In the genomic region with DNA sequence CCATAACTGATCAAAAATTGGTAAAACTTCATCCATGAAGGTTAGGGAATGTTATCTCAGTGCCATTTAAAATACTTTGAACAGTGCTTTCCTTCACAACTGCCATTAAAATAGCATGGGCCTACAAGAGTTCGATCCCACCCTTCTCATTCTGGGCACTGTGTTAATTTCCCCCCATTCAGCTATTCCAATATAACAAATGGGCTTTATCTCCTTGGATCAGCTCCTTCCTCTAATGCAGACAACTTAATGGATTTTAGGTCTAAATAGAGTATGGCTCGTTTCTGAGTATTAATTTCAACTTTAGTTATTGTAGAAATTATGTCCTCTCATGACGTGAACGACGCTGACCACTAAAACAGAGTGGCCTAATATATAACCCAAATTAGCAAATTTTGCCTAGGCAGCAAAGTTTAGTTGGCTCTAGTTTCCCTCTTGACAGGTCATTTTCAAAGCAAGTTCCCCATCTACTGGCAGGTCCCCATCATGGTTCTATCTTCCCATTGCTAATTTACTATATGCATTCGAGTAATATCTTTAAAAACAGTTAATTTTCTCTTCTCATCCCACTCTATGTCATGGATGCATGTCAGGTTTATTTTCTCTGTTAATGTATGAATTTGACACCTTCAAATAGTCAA, we compare ENCODE assay signal across 9 mouse cellular contexts.
A peak's percentile ranks its signal among the peaks of the same experiment; 100 is the strongest.
DNase-seq lines count a peak whose midpoint lies in the region; ATAC-seq and TF ChIP-seq lines count a peak whose summit lies in the region.
"Had no signal": no experiment of that assay in that cellular context is flagged by ENCODE, and none has a peak within 500 bp of the region (broad histone marks: within the 10 kb centered on the region; RNA-seq: fewer than 3 reads in every experiment).

No protein-coding gene starts in this region.

- TF ChIP-seq CTCF in liver, postnatal 0 days (IDR thresholded peaks at IDR 0.05; ENCODE audit: low read depth), result peak; percentile 30; the same call in 1 of the 2 replicates

- no peaks in the 10 kb centered on the region for H3K27me3 ChIP-seq in forebrain, embryonic 13.5 days
- H3K27me3 ChIP-seq in forebrain, embryonic 11.5 days (ENCODE audit: control insufficient read depth, insufficient read depth, low read length), result no peaks in the 10 kb centered on the region
- H3K27me3 ChIP-seq in liver, postnatal 0 days (ENCODE audit: insufficient read depth, low read length), result no peaks in the 10 kb centered on the region

- H3K27ac ChIP-seq in forebrain, embryonic 13.5 days, result no peak overlapping the region
- H3K27ac ChIP-seq in forebrain, embryonic 11.5 days (ENCODE audit: low read depth, low read length), result no peak overlapping the region
- no peak overlapping the region for H3K27ac ChIP-seq in liver, postnatal 0 days (ENCODE audit: low read depth)

- no peaks in the 10 kb centered on the region for H3K9me3 ChIP-seq in forebrain, embryonic 13.5 days (replicated peaks)
- H3K9me3 ChIP-seq in forebrain, embryonic 11.5 days (ENCODE audit: control insufficient read depth, low read length), result no peaks in the 10 kb centered on the region
- H3K9me3 ChIP-seq in liver, postnatal 0 days (ENCODE audit: low read length), result no peaks in the 10 kb centered on the region

- H3K4me1 ChIP-seq in forebrain, embryonic 13.5 days, result no peaks in the 10 kb centered on the region
- no peaks in the 10 kb centered on the region for H3K4me1 ChIP-seq in forebrain, embryonic 11.5 days (replicated peaks; ENCODE audit: control insufficient read depth, insufficient read depth, low read length)
- H3K4me1 ChIP-seq in liver, postnatal 0 days (ENCODE audit: insufficient read depth), result no peaks in the 10 kb centered on the region

- H3K9ac ChIP-seq in forebrain, embryonic 13.5 days, result no peak overlapping the region
- H3K9ac ChIP-seq in forebrain, embryonic 11.5 days (ENCODE audit: low read length), result no peak overlapping the region
- H3K9ac ChIP-seq in liver, postnatal 0 days (replicated peaks), result no peak overlapping the region

- DNase-seq in forebrain, embryonic 11.5 days (ENCODE audit: low spot score), result no peak
- DNase-seq in liver, postnatal 0 days, result no peak
- DNase-seq in liver, result no peak
- peak; percentile 73 for DNase-seq in cerebellum, adult 9-11 months
- DNase-seq in lung, postnatal 14 days, result peak; percentile 10
- no peak for DNase-seq in c-Kit-positive CD71-positive TER-119-positive erythroid progenitor cells, embryonic 14.5 days (ENCODE audit: low spot score)

- ATAC-seq in forebrain, embryonic 13.5 days, result peak; percentile 58
- ATAC-seq in forebrain, embryonic 11.5 days (replicated peaks; ENCODE audit: low FRiP score), result no peak
- ATAC-seq in liver, postnatal 0 days, result no peak
- no peak for ATAC-seq in activated CD4-positive, CD25-positive, alpha-beta regulatory T cell, adult 4 months

- H3K4me3 ChIP-seq in forebrain, embryonic 13.5 days, result no peak overlapping the region
- H3K4me3 ChIP-seq in forebrain, embryonic 11.5 days (ENCODE audit: low read depth, low read length), result no peak overlapping the region
- H3K4me3 ChIP-seq in liver, postnatal 0 days (ENCODE audit: low read depth, low read length), result no peak overlapping the region
- H3K4me3 ChIP-seq: erythroblast, embryonic 14.5 days had no signal

- 74% methylated on average over 6 of the region's 6 CpGs for WGBS in forebrain, embryonic 13.5 days
- WGBS in forebrain, embryonic 11.5 days, result 81% methylated on average over 6 of the region's 6 CpGs
- 66% methylated on average over 6 of the region's 6 CpGs for WGBS in liver, postnatal 0 days (ENCODE audit: insufficient replicate concordance)

- H3K4me2 ChIP-seq in forebrain, embryonic 13.5 days, result no peak overlapping the region
- H3K4me2 ChIP-seq in forebrain, embryonic 11.5 days (ENCODE audit: low read depth, low read length, severe bottlenecking), result no peak overlapping the region
- H3K4me2 ChIP-seq in liver, postnatal 0 days (ENCODE audit: low read depth, low read length), result no peak overlapping the region

- no peak for TF ChIP-seq EP300 in liver, postnatal 0 days (IDR thresholded peaks at IDR 0.05; ENCODE audit: low read depth)

- H3K36me3 ChIP-seq in forebrain, embryonic 13.5 days (ENCODE audit: poor library complexity, severe bottlenecking), result no peaks in the 10 kb centered on the region
- H3K36me3 ChIP-seq in forebrain, embryonic 11.5 days (ENCODE audit: control insufficient read depth, insufficient read depth, low read length), result no peaks in the 10 kb centered on the region
- no peaks in the 10 kb centered on the region for H3K36me3 ChIP-seq in liver, postnatal 0 days (replicated peaks; ENCODE audit: insufficient read depth, low read length)

Comparison
In these comparisons a context has a peak if more than half of its experiments do, and no peak if none do; other contexts are left out.
1. DNase-seq: peak in cerebellum, adult 9-11 months (single experiment) and lung, postnatal 14 days (single experiment); none in forebrain, embryonic 11.5 days (single experiment), liver, postnatal 0 days (single experiment), liver (single experiment) and c-Kit-positive CD71-positive TER-119-positive erythroid progenitor cells, embryonic 14.5 days (single experiment).